Mouse (Mus musculus): ENCODE measurements around the gene Dcaf7. TPM values are rescaled to one million over a fixed set of nuclear protein-coding genes. Genes with fewer than 3 reads are reported as not detected.

Gene Dcaf7
- polyA plus RNA-seq, 1 experiment from 2014 or later, result 152 TPM

- peak overlapping the region; percentile 64 for H3K27ac ChIP-seq (ENCODE audit: low read depth, low read length)
- no peak overlapping the region; the same call in 1 of the 2 replicates for H3K4me3 ChIP-seq (ENCODE audit: low read length)
- no peaks in the 10 kb centered on the region for H3K9me3 ChIP-seq (ENCODE audit: control insufficient read depth, low read length)
- peaks cover 15% of the 10 kb centered on the region for H3K4me1 ChIP-seq (ENCODE audit: control insufficient read depth, insufficient read depth, low read depth, low read length)
- ATAC-seq, result no peak
- 38% methylated on average over 11 of the region's 11 CpGs for WGBS
- peak overlapping the region; percentile 20 for H3K9ac ChIP-seq (ENCODE audit: low read depth, low read length)
- H3K27me3 ChIP-seq (replicated peaks; ENCODE audit: control insufficient read depth, insufficient read depth, low read length), result no peaks in the 10 kb centered on the region
- peak overlapping the region; percentile 45 for H3K4me2 ChIP-seq (ENCODE audit: low read length)
- no peaks in the 10 kb centered on the region for H3K36me3 ChIP-seq (ENCODE audit: control insufficient read depth, insufficient read depth, low read length)
Observed at GRCm38 (mm10) chr11:106033491-106033919, 3.2 kb upstream of the Dcaf7 start.

GRCm38 (mm10) chr11:106034986-106035385, 1.7 kb upstream of the Dcaf7 start:
- no peak overlapping the region for H3K9ac ChIP-seq (ENCODE audit: low read depth, low read length)
- no peak overlapping the region for H3K27ac ChIP-seq (ENCODE audit: low read depth, low read length)
- H3K36me3 ChIP-seq (ENCODE audit: control insufficient read depth, insufficient read depth, low read length), result no peaks in the 10 kb centered on the region
- no peak for ATAC-seq
- H3K9me3 ChIP-seq (ENCODE audit: control insufficient read depth, low read length), result no peaks in the 10 kb centered on the region
- H3K27me3 ChIP-seq (replicated peaks; ENCODE audit: control insufficient read depth, insufficient read depth, low read length), result no peaks in the 10 kb centered on the region
- no peak overlapping the region for H3K4me3 ChIP-seq (ENCODE audit: low read length)
- H3K4me2 ChIP-seq (ENCODE audit: low read length), result no peak overlapping the region
- 91% methylated on average over 9 of the region's 9 CpGs for WGBS
- H3K4me1 ChIP-seq (ENCODE audit: control insufficient read depth, insufficient read depth, low read depth, low read length), result peaks cover 28% of the 10 kb centered on the region

GRCm38 (mm10) chr11:106037418-106037751, 713 bp downstream of the Dcaf7 start:
- no peaks in the 10 kb centered on the region for H3K9me3 ChIP-seq (ENCODE audit: control insufficient read depth, low read length)
- H3K9ac ChIP-seq (ENCODE audit: low read depth, low read length), result peak overlapping the region; percentile 92
- peak overlapping the region; percentile 63 for H3K4me2 ChIP-seq (ENCODE audit: low read length)
- peak overlapping the region; percentile 89 for H3K4me3 ChIP-seq (ENCODE audit: low read length)
- peaks cover 28% of the 10 kb centered on the region for H3K4me1 ChIP-seq (ENCODE audit: control insufficient read depth, insufficient read depth, low read depth, low read length)
- under 1% methylated on average over 13 of the region's 13 CpGs for WGBS
- no peaks in the 10 kb centered on the region for H3K27me3 ChIP-seq (replicated peaks; ENCODE audit: control insufficient read depth, insufficient read depth, low read length)
- peak; percentile 58 for ATAC-seq
- H3K27ac ChIP-seq (ENCODE audit: low read depth, low read length), result peak overlapping the region; percentile 96
- H3K36me3 ChIP-seq (ENCODE audit: control insufficient read depth, insufficient read depth, low read length), result no peaks in the 10 kb centered on the region

GRCm38 (mm10) chr11:106044349-106044748, 7.7 kb downstream of the Dcaf7 start:
- Histone ChIP-seq H3K4me3 (ENCODE audit: low read length) (no peak overlapping the region), H3K27me3 (replicated peaks; ENCODE audit: control insufficient read depth, insufficient read depth, low read length) (no peaks in the 10 kb centered on the region), H3K27ac (ENCODE audit: low read depth, low read length) (no peak overlapping the region), H3K9ac (ENCODE audit: low read depth, low read length) (no peak overlapping the region), H3K36me3 (ENCODE audit: control insufficient read depth, insufficient read depth, low read length) (peaks cover 18% of the 10 kb centered on the region), H3K9me3 (ENCODE audit: control insufficient read depth, low read length) (no peaks in the 10 kb centered on the region), H3K4me2 (ENCODE audit: low read length) (no peak overlapping the region), H3K4me1 (ENCODE audit: control insufficient read depth, insufficient read depth, low read depth, low read length) (peaks cover 4% of the 10 kb centered on the region)
- no peak for ATAC-seq

- Histone ChIP-seq H3K9ac (ENCODE audit: low read depth, low read length) (no peak overlapping the region), H3K4me2 (ENCODE audit: low read length) (no peak overlapping the region), H3K4me3 (ENCODE audit: low read length) (no peak overlapping the region), H3K9me3 (ENCODE audit: control insufficient read depth, low read length) (no peaks in the 10 kb centered on the region), H3K27ac (ENCODE audit: low read depth, low read length) (no peak overlapping the region), H3K36me3 (ENCODE audit: control insufficient read depth, insufficient read depth, low read length) (peaks cover 23% of the 10 kb centered on the region), H3K27me3 (replicated peaks; ENCODE audit: control insufficient read depth, insufficient read depth, low read length) (no peaks in the 10 kb centered on the region), H3K4me1 (ENCODE audit: control insufficient read depth, insufficient read depth, low read depth, low read length) (no peaks in the 10 kb centered on the region; the same call in 1 of the 2 replicates)
- 96% methylated on average over 1 of the region's 1 CpGs for WGBS
- ATAC-seq, result no peak
Observed at GRCm38 (mm10) chr11:106045256-106045655, 8.6 kb downstream of the Dcaf7 start.

GRCm38 (mm10) chr11:106045780-106046179, 9.1 kb downstream of the Dcaf7 start:
- 97% methylated on average over 3 of the region's 3 CpGs for WGBS

GRCm38 (mm10) chr11:106046584-106046983, 9.9 kb downstream of the Dcaf7 start:
- no peak for ATAC-seq
- H3K9me3 ChIP-seq (ENCODE audit: control insufficient read depth, low read length), result no peaks in the 10 kb centered on the region
- no peak overlapping the region for H3K9ac ChIP-seq (ENCODE audit: low read depth, low read length)
- H3K36me3 ChIP-seq (ENCODE audit: control insufficient read depth, insufficient read depth, low read length), result peaks cover 31% of the 10 kb centered on the region
- H3K27me3 ChIP-seq (replicated peaks; ENCODE audit: control insufficient read depth, insufficient read depth, low read length), result no peaks in the 10 kb centered on the region
- no peak overlapping the region for H3K4me2 ChIP-seq (ENCODE audit: low read length)
- no peaks in the 10 kb centered on the region for H3K4me1 ChIP-seq (ENCODE audit: control insufficient read depth, insufficient read depth, low read depth, low read length)
- H3K4me3 ChIP-seq (ENCODE audit: low read length), result no peak overlapping the region
- WGBS, result 88% methylated on average over 9 of the region's 9 CpGs
- no peak overlapping the region for H3K27ac ChIP-seq (ENCODE audit: low read depth, low read length)

More at GRCm38 (mm10) chr11:106045780-106046179, 9.1 kb downstream of the Dcaf7 start:
- Histone ChIP-seq H3K9me3 (ENCODE audit: control insufficient read depth, low read length) (no peaks in the 10 kb centered on the region), H3K9ac (ENCODE audit: low read depth, low read length) (no peak overlapping the region), H3K36me3 (ENCODE audit: control insufficient read depth, insufficient read depth, low read length) (peaks cover 25% of the 10 kb centered on the region), H3K4me1 (ENCODE audit: control insufficient read depth, insufficient read depth, low read depth, low read length) (no peaks in the 10 kb centered on the region), H3K27ac (ENCODE audit: low read depth, low read length) (no peak overlapping the region), H3K27me3 (replicated peaks; ENCODE audit: control insufficient read depth, insufficient read depth, low read length) (no peaks in the 10 kb centered on the region), H3K4me2 (ENCODE audit: low read length) (no peak overlapping the region), H3K4me3 (ENCODE audit: low read length) (no peak overlapping the region)
- ATAC-seq, result no peak

GRCm38 (mm10) chr11:106053921-106054320, 17.2 kb downstream of the Dcaf7 start:
- no peaks in the 10 kb centered on the region for H3K9me3 ChIP-seq (ENCODE audit: control insufficient read depth, low read length)
- H3K27me3 ChIP-seq (replicated peaks; ENCODE audit: control insufficient read depth, insufficient read depth, low read length), result no peaks in the 10 kb centered on the region
- no peak for ATAC-seq
- no peak overlapping the region for H3K4me3 ChIP-seq (ENCODE audit: low read length)
- H3K9ac ChIP-seq (ENCODE audit: low read depth, low read length), result no peak overlapping the region
- peaks cover 60% of the 10 kb centered on the region for H3K36me3 ChIP-seq (ENCODE audit: control insufficient read depth, insufficient read depth, low read length)
- H3K27ac ChIP-seq (ENCODE audit: low read depth, low read length), result no peak overlapping the region
- WGBS, result 94% methylated on average over 2 of the region's 2 CpGs
- no peak overlapping the region for H3K4me2 ChIP-seq (ENCODE audit: low read length)
- H3K4me1 ChIP-seq (ENCODE audit: control insufficient read depth, insufficient read depth, low read depth, low read length), result no peaks in the 10 kb centered on the region

GRCm38 (mm10) chr11:106054600-106054999, 17.9 kb downstream of the Dcaf7 start:
- H3K9me3 ChIP-seq (ENCODE audit: control insufficient read depth, low read length), result no peaks in the 10 kb centered on the region
- no peak for ATAC-seq
- no peak overlapping the region for H3K4me3 ChIP-seq (ENCODE audit: low read length)
- no peaks in the 10 kb centered on the region for H3K27me3 ChIP-seq (replicated peaks; ENCODE audit: control insufficient read depth, insufficient read depth, low read length)
- H3K36me3 ChIP-seq (ENCODE audit: control insufficient read depth, insufficient read depth, low read length), result peaks cover 57% of the 10 kb centered on the region
- H3K4me2 ChIP-seq (ENCODE audit: low read length), result no peak overlapping the region
- WGBS, result 97% methylated on average over 8 of the region's 8 CpGs
- H3K4me1 ChIP-seq (ENCODE audit: control insufficient read depth, insufficient read depth, low read depth, low read length), result no peaks in the 10 kb centered on the region
- no peak overlapping the region for H3K27ac ChIP-seq (ENCODE audit: low read depth, low read length)
- H3K9ac ChIP-seq (ENCODE audit: low read depth, low read length), result no peak overlapping the region

GRCm38 (mm10) chr11:106055341-106055740, 18.7 kb downstream of the Dcaf7 start:
- Histone ChIP-seq H3K36me3 (ENCODE audit: control insufficient read depth, insufficient read depth, low read length) (peaks cover 60% of the 10 kb centered on the region), H3K4me2 (ENCODE audit: low read length) (no peak overlapping the region), H3K4me1 (ENCODE audit: control insufficient read depth, insufficient read depth, low read depth, low read length) (no peaks in the 10 kb centered on the region), H3K9ac (ENCODE audit: low read depth, low read length) (no peak overlapping the region), H3K27ac (ENCODE audit: low read depth, low read length) (no peak overlapping the region), H3K4me3 (ENCODE audit: low read length) (no peak overlapping the region), H3K27me3 (replicated peaks; ENCODE audit: control insufficient read depth, insufficient read depth, low read length) (no peaks in the 10 kb centered on the region), H3K9me3 (ENCODE audit: control insufficient read depth, low read length) (no peaks in the 10 kb centered on the region)
- ATAC-seq, result no peak
- 90% methylated on average over 6 of the region's 6 CpGs for WGBS
